Mouse (Mus musculus): ENCODE results near the gene Armc5.

The Armc5 gene

GRCm38 (mm10) chr7:128246496-128247391, 9.6 kb downstream of the Armc5 start, which contains the start of gene Tgfb1i1:
TSS of gene Tgfb1i1 (plus strand) at chr7:128246812.
- peak; percentile 91 for DNase-seq (ENCODE audit: inconsistent ontology term)

DNA sequence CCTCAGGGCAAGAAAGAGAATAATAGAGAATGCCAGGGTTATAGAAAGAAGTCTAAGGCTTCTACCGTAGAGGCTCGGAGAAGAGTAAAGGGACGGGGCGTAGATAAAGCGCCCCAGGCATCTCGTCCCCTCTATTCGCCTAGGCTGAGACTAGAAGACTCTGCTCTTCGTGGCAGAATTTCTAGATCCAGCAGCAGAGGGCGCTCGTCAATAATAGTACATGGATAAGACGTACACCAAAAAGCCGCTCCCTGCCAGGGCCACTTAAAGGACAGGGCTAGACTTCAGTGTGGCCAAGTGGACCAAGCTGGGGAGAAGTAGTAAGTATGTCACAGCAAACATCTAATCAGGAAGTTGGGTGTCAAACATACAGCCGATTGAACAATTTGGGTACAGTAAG, 10.3 kb downstream of the Armc5 start:
- DNase-seq (ENCODE audit: inconsistent ontology term) = peak; percentile 73

DNA sequence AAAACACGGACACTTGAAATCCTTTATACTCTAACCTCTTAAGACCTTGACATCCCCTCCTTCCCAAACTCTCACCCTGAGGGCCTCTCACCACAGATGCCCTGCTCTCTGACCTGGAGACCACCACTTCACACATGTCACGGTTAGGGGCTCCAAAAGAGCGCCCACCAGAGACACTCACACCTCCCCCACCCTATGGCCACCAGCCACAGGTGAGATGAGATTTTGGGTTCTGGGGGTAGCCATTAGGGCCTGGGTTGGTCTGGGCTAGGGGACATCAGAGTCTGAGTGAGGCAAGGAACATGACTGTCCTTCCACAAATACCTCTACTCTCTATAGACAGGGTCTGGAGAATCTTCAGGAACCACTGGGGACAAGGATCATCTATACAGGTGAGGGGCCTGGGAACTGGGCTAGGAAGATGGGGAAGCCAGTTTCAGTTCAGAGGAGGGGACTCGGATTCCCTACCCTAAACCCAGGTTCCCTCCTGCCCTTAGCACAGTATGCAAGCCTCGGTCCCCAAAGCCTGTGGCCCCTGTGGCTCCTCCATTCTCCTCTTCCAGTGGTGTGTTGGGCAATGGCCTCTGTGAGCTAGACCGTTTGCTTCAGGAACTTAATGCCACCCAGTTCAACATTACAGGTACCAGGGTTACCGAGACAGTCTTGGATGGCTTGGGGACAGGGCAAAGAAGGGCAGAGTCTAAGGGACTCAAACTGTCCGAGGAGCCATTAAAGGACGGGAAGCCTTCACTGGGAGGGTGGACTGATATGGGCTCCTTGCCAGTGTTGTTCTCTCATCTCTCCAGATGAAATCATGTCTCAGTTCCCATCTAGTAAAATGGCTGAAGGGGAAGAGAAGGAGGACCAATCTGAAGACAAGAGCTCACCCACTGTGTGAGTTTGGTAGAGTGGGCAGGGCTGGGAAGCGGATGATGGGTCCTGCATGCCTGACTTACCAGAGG, 11.2 kb downstream of the Armc5 start:
- DNase-seq (ENCODE audit: inconsistent ontology term) = no peak

GRCm38 (mm10) chr7:128249998-128250397, 12.9 kb downstream of the Armc5 start:
- no peak for DNase-seq (ENCODE audit: inconsistent ontology term)

DNA sequence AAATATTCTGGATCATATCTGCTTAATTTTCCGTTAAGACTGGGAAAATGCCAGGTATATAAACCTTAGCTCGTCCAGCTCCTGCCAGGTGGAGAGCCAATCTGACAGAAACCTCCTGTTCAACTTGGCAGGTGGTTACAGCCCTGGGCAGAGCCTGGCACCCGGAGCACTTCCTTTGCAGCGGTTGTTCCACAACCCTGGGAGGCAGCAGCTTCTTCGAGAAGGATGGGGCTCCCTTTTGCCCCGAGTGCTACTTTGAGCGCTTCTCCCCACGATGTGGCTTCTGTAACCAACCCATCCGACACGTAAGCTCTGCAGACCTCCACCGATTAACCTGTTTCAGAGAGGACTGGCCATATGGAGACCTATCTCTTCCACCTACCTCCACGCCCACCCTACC, 14.8 kb downstream of the Armc5 start:
- DNase-seq (ENCODE audit: inconsistent ontology term) = no peak

- peak; percentile 35 for DNase-seq (ENCODE audit: inconsistent ontology term)
Observed at GRCm38 (mm10) chr7:128252609-128253008, 15.5 kb downstream of the Armc5 start.

DNA sequence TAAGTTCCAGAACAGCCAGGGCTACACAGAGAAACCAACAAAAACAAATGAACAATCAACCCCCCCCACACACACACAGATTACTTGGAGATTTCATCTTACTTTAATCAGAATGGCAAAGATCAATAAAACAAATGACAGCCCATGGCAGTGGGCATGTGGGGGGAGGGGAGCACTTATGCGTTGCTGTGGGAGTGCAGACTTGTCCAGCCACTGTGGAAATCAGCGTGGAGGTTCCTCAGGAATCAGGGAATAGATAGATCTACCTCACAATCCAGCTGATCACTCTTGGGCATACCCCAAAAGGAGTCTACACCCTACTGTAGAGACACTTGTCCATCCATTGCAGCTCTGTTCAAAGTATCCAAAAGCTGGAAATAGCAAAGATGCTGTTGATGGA, 17.8 kb downstream of the Armc5 start:
- no peak for DNase-seq (ENCODE audit: inconsistent ontology term)

- no peak for DNase-seq (ENCODE audit: inconsistent ontology term)
Observed at GRCm38 (mm10) chr7:128255757-128256156, 18.6 kb downstream of the Armc5 start.

GRCm38 (mm10) chr7:128256783-128257334, 19.7 kb downstream of the Armc5 start:
- no peak for DNase-seq (ENCODE audit: inconsistent ontology term)

GRCm38 (mm10) chr7:128265411-128265810, 28.3 kb downstream of the Armc5 start, which contains the start of gene Slc5a2:
TSS of gene Slc5a2 (plus strand) at chr7:128265657.
- no peak for DNase-seq (ENCODE audit: inconsistent ontology term)

DNA sequence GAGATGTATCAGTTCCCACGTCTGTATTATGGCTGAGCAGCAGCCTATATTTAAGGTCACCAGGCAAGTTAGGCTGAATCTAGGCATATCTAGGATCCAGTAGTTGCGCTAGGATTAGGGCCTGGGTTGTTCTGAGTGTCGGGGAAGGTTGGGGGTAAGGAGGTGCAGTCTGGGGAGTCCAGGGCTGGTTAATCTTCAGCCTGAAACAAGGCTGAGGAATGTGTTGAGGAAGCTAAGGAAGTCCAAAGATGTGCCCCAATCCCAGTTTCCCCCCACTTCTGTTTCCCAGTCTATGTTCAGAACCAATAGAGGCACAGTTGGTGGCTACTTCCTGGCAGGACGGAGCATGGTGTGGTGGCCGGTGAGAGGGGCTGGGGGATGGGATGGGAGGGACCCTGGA, 28.9 kb downstream of the Armc5 start:
- no peak for DNase-seq (ENCODE audit: inconsistent ontology term)

GRCm38 (mm10) chr7:128267391-128267790, 30.2 kb downstream of the Armc5 start:
- no peak for DNase-seq (ENCODE audit: inconsistent ontology term)

DNA sequence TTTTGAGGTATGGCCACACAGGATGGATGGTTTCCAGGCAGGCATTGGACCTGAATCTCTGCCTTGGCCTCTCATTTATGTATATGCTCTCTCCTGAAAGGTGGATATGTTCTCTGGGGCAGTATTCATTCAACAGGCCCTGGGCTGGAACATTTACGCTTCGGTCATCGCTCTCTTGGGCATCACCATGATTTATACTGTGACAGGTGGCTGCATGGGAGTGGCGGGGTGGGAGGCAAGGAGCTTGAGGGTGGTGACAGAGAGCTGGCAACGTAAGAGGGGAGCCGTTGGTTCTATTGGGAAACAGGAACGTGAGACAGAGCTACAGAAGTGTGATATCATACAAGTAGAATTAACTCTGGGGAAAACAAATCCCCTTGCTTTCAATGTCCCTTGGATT, 30.7 kb downstream of the Armc5 start:
- DNase-seq (ENCODE audit: inconsistent ontology term) = no peak

- no peak for DNase-seq (ENCODE audit: inconsistent ontology term)
Observed at GRCm38 (mm10) chr7:128270431-128270850, 33.3 kb downstream of the Armc5 start.

GRCm38 (mm10) chr7:128271496-128271895, 34.4 kb downstream of the Armc5 start:
- no peak for DNase-seq (ENCODE audit: inconsistent ontology term)

DNA sequence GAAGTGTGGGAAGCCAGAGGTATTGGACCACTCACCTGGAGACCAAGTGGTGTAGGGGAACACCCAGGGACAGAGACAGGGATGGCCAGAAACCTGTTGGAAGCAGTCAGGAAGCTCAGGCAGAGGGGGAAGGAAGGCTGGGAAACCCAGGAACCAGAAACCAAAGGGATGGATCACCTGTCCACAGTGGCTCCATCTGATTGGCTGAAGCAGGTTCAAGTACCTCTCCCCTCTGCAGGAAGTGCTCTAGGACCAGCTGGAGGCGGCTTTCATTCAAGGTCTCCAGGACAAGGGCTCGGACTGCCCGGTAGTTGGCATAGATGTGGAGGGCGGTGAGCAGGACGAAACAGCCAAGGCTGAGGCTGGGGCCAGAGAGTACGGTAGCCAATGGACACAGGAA, 38.9 kb downstream of the Armc5 start:
- DNase-seq (ENCODE audit: inconsistent ontology term) = no peak

GRCm38 (mm10) chr7:128279750-128280149, 42.6 kb downstream of the Armc5 start:
- no peak for DNase-seq (ENCODE audit: inconsistent ontology term)

DNA sequence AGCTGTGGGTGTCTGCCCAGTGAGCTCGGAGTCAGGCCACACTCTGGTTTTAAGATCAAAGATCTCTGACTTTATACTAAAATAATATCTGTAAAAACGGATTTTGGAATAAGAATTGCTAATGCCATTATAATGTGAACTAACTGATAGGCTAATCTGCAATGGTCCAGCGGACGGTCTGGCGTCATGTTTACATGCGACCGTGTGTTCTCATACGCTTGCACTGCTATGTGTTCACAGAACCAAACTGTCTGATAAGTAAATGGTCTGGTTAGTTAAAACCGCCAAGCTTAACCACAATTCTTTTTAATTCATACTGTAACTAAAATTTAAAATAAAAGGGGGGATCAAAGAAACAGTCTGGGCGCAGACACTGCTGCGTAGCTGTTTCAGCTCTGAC, 44.6 kb downstream of the Armc5 start:
- no peak for DNase-seq (ENCODE audit: inconsistent ontology term)

- no peak for DNase-seq (ENCODE audit: inconsistent ontology term)
Observed at GRCm38 (mm10) chr7:128282532-128283244, 45.5 kb downstream of the Armc5 start.

DNA sequence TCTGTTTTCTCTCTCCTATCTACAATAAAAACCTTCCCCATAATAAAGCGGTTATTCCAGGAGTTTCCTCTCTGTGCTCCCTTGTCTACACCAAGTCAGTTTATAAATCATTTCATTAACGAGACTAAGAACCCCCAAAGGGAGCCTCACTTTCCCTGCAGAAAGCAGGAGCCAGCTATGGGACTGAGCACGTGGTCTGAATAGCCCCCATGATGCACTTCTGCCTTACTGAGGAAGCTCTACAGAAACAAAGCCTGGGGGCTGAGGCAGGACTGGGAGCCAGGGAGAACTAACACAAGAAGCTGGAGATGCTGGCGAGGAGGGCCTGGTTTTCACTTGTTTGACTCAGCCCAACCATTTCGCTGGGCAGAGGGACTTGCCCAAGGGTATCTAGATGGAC, 46.9 kb downstream of the Armc5 start:
- no peak for DNase-seq (ENCODE audit: inconsistent ontology term)

- DNase-seq (ENCODE audit: inconsistent ontology term) = no peak
Observed at GRCm38 (mm10) chr7:128285060-128285459, 47.9 kb downstream of the Armc5 start.
